Mouse (Mus musculus) small intestine, adult 2 months (tissue): ENCODE data around the gene Hmga2. TPM values are rescaled to one million over a fixed set of nuclear protein-coding genes. Genes with fewer than 3 reads are reported as not detected.
"Not testable (repeated sequence)": the region's sequence is repeated elsewhere in the genome, so short reads cannot be mapped to it uniquely, and the experiment has no call there.

Source experiments
- H3K27ac ChIP-seq: fragments of 200-500 bp; 2 replicates; pipeline ENCODE4 v1.5.1; 2012; ENCODE audit warnings: low read depth, low read length, control low read depth, inconsistent platforms; ENCODE audit not compliant: insufficient read depth
- H3K27me3 ChIP-seq: fragments of 200-500 bp; 2 replicates; pipeline ENCODE4 v1.6.1; 2012; ENCODE audit warnings: mild to moderate bottlenecking, moderate library complexity, low read length, inconsistent platforms; ENCODE audit not compliant: control insufficient read depth, insufficient read depth
- H3K36me3 ChIP-seq: fragments of 200-500 bp; 2 replicates; pipeline ENCODE4 v1.6.1; 2012; ENCODE audit warnings: mild to moderate bottlenecking, low read length, control low read depth, inconsistent platforms; ENCODE audit not compliant: control insufficient read depth, insufficient read depth
- H3K4me1 ChIP-seq: fragments of 200-500 bp; 2 replicates; pipeline ENCODE4 v1.6.1; 2012; ENCODE audit warnings: low read length, inconsistent platforms, mixed read lengths; ENCODE audit not compliant: control insufficient read depth, insufficient read depth, insufficient read length
- H3K4me3 ChIP-seq: fragments of 200-500 bp; 2 replicates; pipeline ENCODE4 v1.5.1; 2012; ENCODE audit warnings: low read depth, mild to moderate bottlenecking, control low read depth, inconsistent platforms, low read length, moderate library complexity
- CTCF ChIP-seq: fragments of 200-500 bp; IDR thresholded peaks from 2 replicates; pipeline ENCODE4 v1.5.1; 2012; ENCODE audit warnings: low read depth, mild to moderate bottlenecking, control low read depth, inconsistent platforms, low read length, moderate library complexity, mixed read lengths; ENCODE audit not compliant: insufficient replicate concordance, insufficient read length; ENCODE audit errors: extremely low read depth
- POLR2A ChIP-seq: fragments of 200-500 bp; IDR thresholded peaks from 2 replicates; pipeline ENCODE4 v1.6.1; 2012; ENCODE audit warnings: low read depth, mild to moderate bottlenecking, control low read depth, inconsistent platforms, low read length, moderate library complexity
- WGBS: fragments of 180-500 bp; shearing (Covaris S2); methylation state at CpG from one replicate; pipeline ENCODE4 v1.1.7; 2018; 5-methylcytosine and 5-hydroxymethylcytosine counted together
- polyA plus RNA-seq: library from polyadenylated mRNA; depleted of rRNA; stranded (reverse); fragments of >200 nt; gene quantifications from 2 replicates; pipeline ENCODE4 v1.2.3, GENCODE M21; 2012

The Hmga2 gene
- polyA plus RNA-seq, 1 experiment, result 1.1 TPM

DNA sequence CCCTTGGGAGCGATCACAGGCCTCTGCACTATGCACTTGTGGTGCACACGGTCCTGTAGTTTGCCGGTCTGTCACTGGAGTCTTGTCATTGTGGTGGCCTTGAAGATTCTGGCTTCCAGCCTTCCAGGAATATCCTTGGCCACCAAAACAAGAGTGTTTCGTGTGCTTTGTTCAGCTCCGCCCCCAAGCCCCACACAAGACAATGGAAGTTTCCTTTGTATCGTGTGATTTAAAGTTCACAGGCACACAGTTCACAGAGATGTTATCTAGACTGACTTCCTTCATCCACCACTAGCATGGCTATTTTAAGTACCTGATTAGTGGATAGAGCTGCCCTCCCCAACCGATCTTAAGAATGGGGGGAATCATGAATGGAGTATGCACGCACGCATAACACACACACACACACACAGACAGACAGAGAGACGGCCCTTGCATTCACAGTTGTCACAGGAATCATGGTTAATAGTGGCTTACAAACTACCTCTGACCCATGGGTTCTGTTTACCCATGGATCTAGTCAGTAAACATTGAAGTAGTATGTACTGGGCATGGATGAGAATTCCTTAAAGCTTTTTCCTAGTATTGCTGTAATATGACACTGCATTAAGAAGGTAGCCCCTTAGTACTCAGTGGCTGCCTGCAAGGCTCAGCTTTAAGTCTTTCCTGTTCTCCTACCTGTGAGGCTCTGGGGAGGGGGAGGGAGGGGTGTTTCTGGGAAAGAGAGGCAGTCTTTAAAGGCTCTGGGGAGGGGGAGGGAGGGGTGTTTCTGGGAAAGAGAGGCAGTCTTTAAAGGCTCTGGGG, 91.3 kb downstream of the Hmga2 start:
- Histone ChIP-seq H3K4me1 (no peaks in the 10 kb centered on the region; the same call in 1 of the 2 replicates), H3K27ac (no peak overlapping the region), H3K27me3 (no peaks in the 10 kb centered on the region), H3K36me3 (no peaks in the 10 kb centered on the region), H3K4me3 (no peak overlapping the region)
- no peak for TF ChIP-seq POLR2A
- TF ChIP-seq CTCF, result no peak
- WGBS, result 29% methylated on average over 10 of the region's 10 CpGs

GRCm38 (mm10) chr10:120384040-120384439, 92.2 kb downstream of the Hmga2 start:
- H3K4me1 ChIP-seq, result no peaks in the 10 kb centered on the region; the same call in 1 of the 2 replicates

DNA sequence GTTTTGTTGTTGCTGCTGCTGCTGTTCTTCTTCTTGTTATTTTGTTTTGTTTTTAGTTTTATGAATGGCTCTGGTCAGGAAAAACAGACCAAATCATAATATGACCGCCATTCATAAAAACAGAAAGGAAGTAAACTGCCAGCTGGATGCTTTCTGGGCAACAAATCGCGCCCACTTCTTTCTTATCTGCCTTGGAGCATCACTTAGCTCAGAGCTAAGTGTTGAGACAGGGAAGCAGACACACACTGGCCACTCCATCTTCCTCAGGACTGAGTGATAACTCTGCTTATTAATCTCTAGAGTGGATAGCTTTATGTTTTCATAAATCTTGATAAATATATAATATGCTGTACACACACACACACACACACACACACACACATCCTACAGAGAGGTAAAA, 98.5 kb downstream of the Hmga2 start:
- H3K4me3 ChIP-seq, result no peak overlapping the region
- 42% methylated on average over 3 of the region's 3 CpGs for WGBS
- no peak for TF ChIP-seq POLR2A
- TF ChIP-seq CTCF, result no peak
- no peaks in the 10 kb centered on the region for H3K36me3 ChIP-seq
- no peak overlapping the region for H3K27ac ChIP-seq
- no peaks in the 10 kb centered on the region for H3K27me3 ChIP-seq
- H3K4me1 ChIP-seq, result no peaks in the 10 kb centered on the region; the same call in 1 of the 2 replicates

More at GRCm38 (mm10) chr10:120384040-120384439, 92.2 kb downstream of the Hmga2 start:
- Histone ChIP-seq H3K27me3 (no peaks in the 10 kb centered on the region), H3K4me3 (no peak overlapping the region), H3K36me3 (no peaks in the 10 kb centered on the region), H3K27ac (no peak overlapping the region)
- WGBS, result 30% methylated on average over 7 of the region's 7 CpGs
- TF ChIP-seq POLR2A (no peak), CTCF (no peak)

DNA sequence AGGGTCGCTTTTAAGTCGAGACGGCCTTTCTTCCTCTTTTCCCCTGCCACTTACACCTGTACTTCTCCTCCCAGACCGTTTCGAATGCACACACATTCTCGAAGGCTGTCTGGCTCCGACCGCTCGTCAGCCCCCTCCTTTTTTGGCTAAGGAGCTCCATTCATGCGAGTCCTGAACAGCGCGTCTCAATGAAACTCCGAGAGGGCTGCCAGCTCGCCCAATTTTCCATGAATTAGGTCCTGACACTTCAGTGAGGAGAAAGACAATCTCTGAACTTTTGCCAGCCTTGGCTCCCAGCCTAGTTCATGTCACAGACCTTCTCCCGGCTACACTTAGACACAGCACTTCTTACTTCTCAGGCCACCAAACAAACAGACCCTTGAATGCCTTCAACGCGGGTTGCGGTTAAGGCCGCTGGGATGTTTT, 98.9 kb downstream of the Hmga2 start:
- Histone ChIP-seq H3K4me3 (peak overlapping the region; percentile 6; the same call in 1 of the 2 replicates), H3K4me1 (no peaks in the 10 kb centered on the region; the same call in 1 of the 2 replicates), H3K36me3 (no peaks in the 10 kb centered on the region), H3K27me3 (no peaks in the 10 kb centered on the region), H3K27ac (no peak overlapping the region)
- no peak for TF ChIP-seq POLR2A
- WGBS, result 19% methylated on average over 19 of the region's 19 CpGs

- Histone ChIP-seq H3K36me3 (no peaks in the 10 kb centered on the region), H3K27ac (no peak overlapping the region), H3K27me3 (no peaks in the 10 kb centered on the region), H3K4me3 (no peak overlapping the region), H3K4me1 (no peaks in the 10 kb centered on the region; the same call in 1 of the 2 replicates)
- TF ChIP-seq CTCF (no peak), POLR2A (no peak)
- 87% methylated on average over 14 of the region's 14 CpGs for WGBS
These were observed 100.8 kb downstream of the Hmga2 start for GRCm38 (mm10) chr10:120375438-120375837.

GRCm38 (mm10) chr10:120371215-120371614, 105.1 kb downstream of the Hmga2 start:
- Histone ChIP-seq H3K4me1 (no peaks in the 10 kb centered on the region), H3K27me3 (no peaks in the 10 kb centered on the region), H3K4me3 (no peak overlapping the region), H3K27ac (no peak overlapping the region), H3K36me3 (no peaks in the 10 kb centered on the region)
- TF ChIP-seq POLR2A, result no peak
- TF ChIP-seq CTCF, result no peak
- WGBS, result 67% methylated on average over 10 of the region's 10 CpGs

GRCm38 (mm10) chr10:120369187-120369805, 107.0 kb downstream of the Hmga2 start:
- no peak overlapping the region for H3K27ac ChIP-seq
- H3K4me3 ChIP-seq, result no peak overlapping the region
- TF ChIP-seq POLR2A, result no peak
- no peak for TF ChIP-seq CTCF
- H3K36me3 ChIP-seq, result no peaks in the 10 kb centered on the region
- no peaks in the 10 kb centered on the region for H3K27me3 ChIP-seq
- WGBS, result 48% methylated on average over 21 of the region's 21 CpGs
- H3K4me1 ChIP-seq, result no peaks in the 10 kb centered on the region

- not testable (repeated sequence) for H3K36me3 ChIP-seq, H3K27ac ChIP-seq, H3K4me1 ChIP-seq, H3K4me3 ChIP-seq, H3K27me3 ChIP-seq
- 91% methylated on average over 3 of the region's 3 CpGs for WGBS
These were observed 110.1 kb downstream of the Hmga2 start for GRCm38 (mm10) chr10:120366173-120366592.
